Mouse (Mus musculus) hindbrain, postnatal 0 days (tissue): ENCODE data around the gene Limch1. TPM values are rescaled to one million over a fixed set of nuclear protein-coding genes. Genes with fewer than 3 reads are reported as not detected.

ENCODE experiments used
- ATAC-seq: fragments of 200-750 bp; cut with Nextera tagmentation; 2 replicates; pipeline ENCODE4 v1.8.0; 2017; ENCODE audit warnings: mild to moderate bottlenecking, moderate TSS enrichment, moderate library complexity
- DNase-seq: peaks from one replicate; pipeline ENCODE4 v3.0.0-alpha.2; 2015; ENCODE audit warnings: low spot score
- H3K27ac ChIP-seq: fragments of 300-500 bp; sonication (generic); 2 replicates; pipeline ENCODE4 v1.5.1; 2014; ENCODE audit warnings: mild to moderate bottlenecking
- H3K27me3 ChIP-seq: fragments of 300-500 bp; sonication (generic); 2 replicates; pipeline ENCODE4 v1.6.1; 2014; ENCODE audit warnings: low read length, mixed read lengths; ENCODE audit not compliant: insufficient read depth
- H3K36me3 ChIP-seq: fragments of 300-500 bp; sonication (generic); 2 replicates; pipeline ENCODE4 v1.6.1; 2014; ENCODE audit warnings: low read length, mixed read lengths; ENCODE audit not compliant: insufficient read depth
- H3K4me1 ChIP-seq: fragments of 300-500 bp; sonication (generic); 2 replicates; pipeline ENCODE4 v1.6.1; 2014; ENCODE audit warnings: antibody characterized with exemption, low read length, mixed read lengths; ENCODE audit not compliant: insufficient read depth
- H3K4me2 ChIP-seq: fragments of 300-500 bp; sonication (generic); 2 replicates; pipeline ENCODE4 v1.6.1; 2014; ENCODE audit warnings: low read depth, mild to moderate bottlenecking, low read length, moderate library complexity, mixed read lengths
- H3K4me3 ChIP-seq: fragments of 300-500 bp; sonication (generic); 2 replicates; pipeline ENCODE4 v1.5.1; 2014; ENCODE audit warnings: low read length
- H3K9ac ChIP-seq: fragments of 300-500 bp; sonication (generic); replicated peaks from 2 replicates; pipeline ENCODE4 v1.6.1; 2014; ENCODE audit warnings: mild to moderate bottlenecking, low read length, moderate library complexity, mixed read lengths
- H3K9me3 ChIP-seq: fragments of 300-500 bp; sonication (generic); 2 replicates; pipeline ENCODE4 v1.6.1; 2016; ENCODE audit warnings: low read length, mixed read lengths
- CTCF ChIP-seq: IDR thresholded peaks from 2 replicates; pipeline ENCODE4 v1.5.1; 2016; ENCODE audit warnings: antibody characterized with exemption, control low read depth, low read depth
- WGBS: fragments of 180-500 bp; shearing (Covaris S2); extraction: QIAGEN DNeasy Blood & Tissue Kit; methylation state at CpG from one replicate; pipeline ENCODE4 v1.1.7; 2014; 5-methylcytosine and 5-hydroxymethylcytosine counted together
- polyA plus RNA-seq: library from polyadenylated mRNA; unstranded; fragments of >200 nt; fragmentation: Nextera tagmentation; extraction: Ambion mirVana; gene quantifications from 2 replicates; pipeline ENCODE4 v1.2.1, GENCODE M21; 2015
- total RNA-seq: library from RNA; depleted of rRNA; stranded (reverse); fragments of >200 nt; gene quantifications from 2 replicates; pipeline ENCODE4 v1.2.3, GENCODE M21; 2014

Gene Limch1
- total and polyA plus RNA-seq, 2 experiments from 2014 or later = 50.4 to 72.4 TPM

- Histone ChIP-seq H3K4me1 (no peaks in the 10 kb centered on the region), H3K27me3 (no peaks in the 10 kb centered on the region), H3K36me3 (no peaks in the 10 kb centered on the region), H3K4me3 (no peak overlapping the region), H3K4me2 (no peak overlapping the region), H3K9ac (no peak overlapping the region), H3K9me3 (no peaks in the 10 kb centered on the region), H3K27ac (no peak overlapping the region)
- WGBS = 96% methylated on average over 2 of the region's 2 CpGs
- DNase-seq = no peak
- no peak for ATAC-seq
- no peak for TF ChIP-seq CTCF
Observed at GRCm38 (mm10) chr5:66782851-66783250, 37.2 kb downstream of the Limch1 start.

GRCm38 (mm10) chr5:66784624-66785361 lies 39.2 kb downstream of the Limch1 start:
- Histone ChIP-seq H3K27ac (no peak overlapping the region), H3K9me3 (no peaks in the 10 kb centered on the region), H3K4me3 (no peak overlapping the region), H3K9ac (no peak overlapping the region), H3K27me3 (no peaks in the 10 kb centered on the region), H3K4me1 (no peaks in the 10 kb centered on the region), H3K4me2 (no peak overlapping the region), H3K36me3 (no peaks in the 10 kb centered on the region)
- 74% methylated on average over 9 of the region's 9 CpGs for WGBS
- ATAC-seq (no peak), DNase-seq (no peak)
- TF ChIP-seq CTCF = no peak

GRCm38 (mm10) chr5:66785995-66786620 lies 40.5 kb downstream of the Limch1 start:
- Histone ChIP-seq H3K27me3 (no peaks in the 10 kb centered on the region), H3K9me3 (no peaks in the 10 kb centered on the region), H3K4me1 (peaks cover 4% of the 10 kb centered on the region; the same call in 1 of the 2 replicates), H3K36me3 (no peaks in the 10 kb centered on the region), H3K9ac (no peak overlapping the region), H3K4me3 (no peak overlapping the region), H3K4me2 (no peak overlapping the region), H3K27ac (no peak overlapping the region)
- DNase-seq = no peak
- WGBS = 72% methylated on average over 1 of the region's 1 CpGs
- TF ChIP-seq CTCF = no peak
- no peak for ATAC-seq

DNA sequence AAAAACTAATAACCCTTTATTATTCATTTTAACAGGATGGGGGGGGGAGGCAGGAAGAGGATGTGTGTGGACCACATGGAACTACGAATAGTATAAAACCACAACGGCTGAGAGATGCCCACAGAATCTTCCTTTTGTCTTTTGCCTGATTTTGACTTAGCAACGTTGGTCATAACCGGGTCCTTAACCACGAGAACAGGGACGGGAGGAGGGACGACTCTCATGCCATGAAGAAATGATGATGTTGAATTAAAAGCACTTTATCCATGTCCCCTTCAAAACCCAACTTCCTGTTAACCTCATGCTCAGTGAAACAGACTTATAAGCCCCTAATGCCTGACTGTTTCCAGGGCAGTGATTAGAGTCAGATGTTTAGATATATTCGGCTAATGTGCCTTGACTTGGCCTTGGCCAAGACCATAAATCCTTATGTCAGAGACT lies 41.0 kb downstream of the Limch1 start:
- Histone ChIP-seq H3K4me1 (peaks cover 4% of the 10 kb centered on the region; the same call in 1 of the 2 replicates), H3K27me3 (no peaks in the 10 kb centered on the region), H3K9ac (no peak overlapping the region), H3K4me3 (no peak overlapping the region), H3K36me3 (no peaks in the 10 kb centered on the region), H3K9me3 (no peaks in the 10 kb centered on the region), H3K4me2 (no peak overlapping the region), H3K27ac (no peak overlapping the region)
- WGBS = 89% methylated on average over 8 of the region's 8 CpGs
- DNase-seq (no peak), ATAC-seq (no peak)
- no peak for TF ChIP-seq CTCF

DNA sequence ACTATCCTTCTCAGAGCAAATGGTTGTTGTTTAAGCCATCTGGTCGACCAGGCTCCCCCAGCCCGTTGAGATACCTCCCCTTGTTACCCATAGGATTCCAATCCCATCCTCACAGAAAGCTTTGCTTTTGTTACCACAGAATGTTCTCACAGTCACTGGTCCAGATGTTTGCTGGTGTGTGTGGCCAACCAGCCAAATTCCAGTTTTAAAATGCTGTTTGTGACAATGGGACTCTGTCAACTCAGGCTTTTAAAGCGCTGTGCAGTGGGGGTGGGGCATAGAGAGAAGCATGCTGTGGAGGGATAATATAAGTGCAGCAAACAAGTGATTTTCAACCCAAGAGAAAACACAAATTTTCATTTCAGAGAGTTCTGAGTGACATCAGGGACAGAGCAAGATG lies 43.4 kb downstream of the Limch1 start:
- TF ChIP-seq CTCF = no peak
- Histone ChIP-seq H3K27me3 (no peaks in the 10 kb centered on the region), H3K4me1 (peaks cover 4% of the 10 kb centered on the region; the same call in 1 of the 2 replicates), H3K9me3 (no peaks in the 10 kb centered on the region), H3K27ac (no peak overlapping the region), H3K36me3 (no peaks in the 10 kb centered on the region), H3K4me2 (no peak overlapping the region), H3K4me3 (no peak overlapping the region), H3K9ac (no peak overlapping the region)
- DNase-seq (no peak), ATAC-seq (no peak)
- WGBS = 83% methylated on average over 3 of the region's 3 CpGs

DNA sequence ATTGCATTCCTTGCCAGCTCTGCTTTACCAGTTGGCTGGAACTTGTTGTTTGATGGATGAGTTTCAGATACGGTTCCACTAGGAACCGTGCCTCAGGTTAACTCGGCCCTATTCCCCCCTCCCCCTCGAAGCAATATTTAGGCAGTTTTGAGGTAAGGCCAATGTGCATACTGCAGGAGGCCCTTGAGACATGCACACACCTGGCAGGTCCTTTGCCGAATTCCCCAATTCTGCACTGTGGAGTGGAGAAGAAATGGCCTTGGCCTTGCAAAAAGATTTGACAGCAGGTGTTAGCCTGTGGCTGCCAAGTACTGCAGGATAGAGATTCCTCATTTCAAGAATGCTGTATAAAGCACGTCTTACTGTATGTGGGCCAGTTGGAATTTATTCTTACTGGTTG lies 45.5 kb downstream of the Limch1 start:
- H3K4me1 ChIP-seq = peaks cover 4% of the 10 kb centered on the region; the same call in 1 of the 2 replicates

GRCm38 (mm10) chr5:66793251-66793650 lies 47.6 kb downstream of the Limch1 start:
- WGBS = 90% methylated on average over 3 of the region's 3 CpGs
- no peak for TF ChIP-seq CTCF
- no peaks in the 10 kb centered on the region for H3K9me3 ChIP-seq
- H3K4me3 ChIP-seq = no peak overlapping the region
- no peaks in the 10 kb centered on the region for H3K36me3 ChIP-seq
- no peak overlapping the region for H3K27ac ChIP-seq
- H3K4me1 ChIP-seq = peaks cover 15% of the 10 kb centered on the region
- no peaks in the 10 kb centered on the region for H3K27me3 ChIP-seq
- no peak overlapping the region for H3K4me2 ChIP-seq
- no peak overlapping the region for H3K9ac ChIP-seq
- ATAC-seq = no peak
- no peak for DNase-seq

More for the DNA sequence above, 45.5 kb downstream of the Limch1 start:
- Histone ChIP-seq H3K4me2 (no peak overlapping the region), H3K27ac (no peak overlapping the region), H3K27me3 (no peaks in the 10 kb centered on the region), H3K9me3 (no peaks in the 10 kb centered on the region), H3K4me3 (no peak overlapping the region), H3K36me3 (no peaks in the 10 kb centered on the region), H3K9ac (no peak overlapping the region)
- peak; percentile 12 for DNase-seq
- no peak for ATAC-seq
- 58% methylated on average over 6 of the region's 6 CpGs for WGBS
- TF ChIP-seq CTCF = no peak
